20 mouse cellular contexts compared by ENCODE assay signal in the genomic region with DNA sequence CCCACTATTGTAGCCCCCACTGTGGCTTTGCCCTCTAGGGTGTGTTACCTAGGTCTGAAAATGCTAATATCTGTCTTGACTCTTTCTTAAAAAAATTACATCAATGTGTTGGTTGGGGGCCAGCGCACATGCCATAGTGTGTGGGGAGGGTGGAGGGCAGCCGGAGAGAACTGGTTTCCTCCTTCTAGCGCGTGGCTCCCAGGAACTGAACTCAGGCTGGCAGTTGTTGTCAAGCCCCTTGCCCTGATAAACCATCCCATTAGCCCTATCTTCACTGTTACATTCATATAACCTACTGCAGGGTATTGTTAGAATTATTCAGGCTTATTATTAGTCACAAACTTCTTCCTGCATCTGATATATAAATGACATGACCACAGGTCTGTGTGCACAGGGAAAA. TPM values are rescaled to one million over a fixed set of nuclear protein-coding genes. Genes with fewer than 3 reads are reported as not detected.
DNase-seq lines count a peak whose midpoint lies in the region; ATAC-seq and TF ChIP-seq lines count a peak whose summit lies in the region.
"Had no signal": no experiment of that assay in that cellular context is flagged by ENCODE, and none has a peak within 500 bp of the region (broad histone marks: within the 10 kb centered on the region; RNA-seq: fewer than 3 reads in every experiment).

No protein-coding gene starts in this region.

- ATAC-seq in liver, embryonic 11.5 days (replicated peaks; ENCODE audit: low FRiP score): peak; percentile 64
- peak; percentile 49 for ATAC-seq in liver, embryonic 13.5 days (ENCODE audit: low read depth)
- peak; percentile 26 for ATAC-seq in liver, postnatal 0 days
- no peak for ATAC-seq in forebrain, embryonic 15.5 days (replicated peaks)
- ATAC-seq: forebrain, embryonic 14.5 days had no signal

- peak; percentile 42 for DNase-seq in liver, embryonic 11.5 days (ENCODE audit: low spot score)
- DNase-seq in liver: no peak
- DNase-seq in liver, embryonic 13.5 days: no peak
- no peak for DNase-seq in liver, postnatal 0 days
- no peak for DNase-seq in lung, adult 18-20 months
- no peak for DNase-seq in thymus, postnatal 0 days (ENCODE audit: low spot score)
- DNase-seq: adrenal gland, adult 8-10 months; adrenal gland, postnatal 36 days; cerebellum, adult 2 months; cerebellum, postnatal 10 days; embryo, embryonic 11 days; gastrocnemius, postnatal 14 days; heart, adult 2 months had no signal

- H3K9ac ChIP-seq in liver, embryonic 11.5 days (ENCODE audit: low read depth, low read length): 0 out of 2 replicates have a peak overlapping the region, but pooled peaks have one; percentile 38
- H3K9ac ChIP-seq in liver, embryonic 13.5 days: peak overlapping the region; percentile 28
- H3K9ac ChIP-seq in liver, postnatal 0 days (replicated peaks): no peak overlapping the region
- no peak overlapping the region for H3K9ac ChIP-seq in forebrain, embryonic 15.5 days (replicated peaks)
- H3K9ac ChIP-seq: embryonic facial prominence, embryonic 15.5 days; heart, embryonic 12.5 days; hindbrain, embryonic 15.5 days had no signal

- H3K4me1 ChIP-seq in liver, embryonic 11.5 days (replicated peaks; ENCODE audit: control insufficient read depth, insufficient read depth, low read length): peaks cover 12% of the 10 kb centered on the region
- peaks cover 26% of the 10 kb centered on the region for H3K4me1 ChIP-seq in liver, embryonic 13.5 days (replicated peaks)
- no peaks in the 10 kb centered on the region for H3K4me1 ChIP-seq in liver, postnatal 0 days (ENCODE audit: insufficient read depth)
- H3K4me1 ChIP-seq in forebrain, embryonic 15.5 days: no peaks in the 10 kb centered on the region
- H3K4me1 ChIP-seq: embryonic facial prominence, embryonic 15.5 days; forebrain, embryonic 10.5 days; hindbrain, embryonic 15.5 days had no signal

- no peak for TF ChIP-seq CTCF in liver, postnatal 0 days (IDR thresholded peaks at IDR 0.05; ENCODE audit: low read depth)

- peak overlapping the region; percentile 74 for H3K27ac ChIP-seq in liver, embryonic 11.5 days (ENCODE audit: low read depth, low read length)
- H3K27ac ChIP-seq in liver, embryonic 13.5 days: peak overlapping the region; percentile 79
- H3K27ac ChIP-seq in liver, postnatal 0 days (ENCODE audit: low read depth): no peak overlapping the region
- H3K27ac ChIP-seq in forebrain, embryonic 15.5 days (replicated peaks): no peak overlapping the region
- H3K27ac ChIP-seq: embryonic facial prominence, embryonic 15.5 days; forebrain, embryonic 10.5 days; heart, adult 2 months; hindbrain, embryonic 15.5 days had no signal

- no peak overlapping the region for H3K4me3 ChIP-seq in liver, embryonic 11.5 days (ENCODE audit: low read depth, low read length)
- no peak overlapping the region for H3K4me3 ChIP-seq in liver, embryonic 13.5 days (replicated peaks)
- no peak overlapping the region for H3K4me3 ChIP-seq in liver, postnatal 0 days (ENCODE audit: low read depth, low read length)
- no peak overlapping the region for H3K4me3 ChIP-seq in forebrain, embryonic 15.5 days
- H3K4me3 ChIP-seq: embryonic facial prominence, embryonic 15.5 days; erythroblast, embryonic 14.5 days; forebrain, embryonic 10.5 days; heart, adult 2 months; heart, embryonic 12.5 days; hindbrain, embryonic 15.5 days had no signal

- H3K4me2 ChIP-seq in liver, embryonic 11.5 days: peak overlapping the region; percentile 31; the same call in 1 of the 2 replicates
- peak overlapping the region; percentile 9 for H3K4me2 ChIP-seq in liver, embryonic 13.5 days
- no peak overlapping the region for H3K4me2 ChIP-seq in liver, postnatal 0 days (ENCODE audit: low read depth, low read length)
- no peak overlapping the region for H3K4me2 ChIP-seq in forebrain, embryonic 15.5 days (replicated peaks)
- H3K4me2 ChIP-seq: embryonic facial prominence, embryonic 15.5 days; heart, embryonic 12.5 days; hindbrain, embryonic 15.5 days had no signal

- no peak for TF ChIP-seq EP300 in liver, postnatal 0 days (IDR thresholded peaks at IDR 0.05; ENCODE audit: low read depth)

- 57% methylated on average over 4 of the region's 4 CpGs for WGBS in liver, embryonic 11.5 days
- WGBS in liver, embryonic 13.5 days (ENCODE audit: insufficient replicate concordance): 27% methylated on average over 4 of the region's 4 CpGs
- whole genome bisulfite sequencing in liver, postnatal 0 days (ENCODE audit: insufficient replicate concordance): 66% methylated on average over 4 of the region's 4 CpGs
- WGBS in forebrain, embryonic 15.5 days: 95% methylated on average over 4 of the region's 4 CpGs

- no peaks in the 10 kb centered on the region for H3K27me3 ChIP-seq in liver, embryonic 11.5 days (replicated peaks; ENCODE audit: control insufficient read depth, insufficient read depth, low read length)
- H3K27me3 ChIP-seq in liver, embryonic 13.5 days: no peaks in the 10 kb centered on the region
- H3K27me3 ChIP-seq in liver, postnatal 0 days (ENCODE audit: insufficient read depth, low read length): no peaks in the 10 kb centered on the region
- H3K27me3 ChIP-seq in forebrain, embryonic 15.5 days: no peaks in the 10 kb centered on the region
- H3K27me3 ChIP-seq: embryonic facial prominence, embryonic 15.5 days; heart, embryonic 12.5 days; hindbrain, embryonic 15.5 days had no signal

- no peaks in the 10 kb centered on the region for H3K9me3 ChIP-seq in liver, embryonic 11.5 days (ENCODE audit: control insufficient read depth, low read length)
- H3K9me3 ChIP-seq in liver, embryonic 13.5 days (replicated peaks): no peaks in the 10 kb centered on the region
- H3K9me3 ChIP-seq in liver, postnatal 0 days (ENCODE audit: low read length): no peaks in the 10 kb centered on the region
- no peaks in the 10 kb centered on the region for H3K9me3 ChIP-seq in forebrain, embryonic 15.5 days
- H3K9me3 ChIP-seq: embryonic facial prominence, embryonic 15.5 days; forebrain, embryonic 10.5 days; heart, embryonic 12.5 days; hindbrain, embryonic 15.5 days had no signal

- H3K36me3 ChIP-seq in liver, embryonic 11.5 days (ENCODE audit: control insufficient read depth, insufficient read depth, low read length): peaks cover 35% of the 10 kb centered on the region; the same call in 1 of the 2 replicates
- peaks cover 66% of the 10 kb centered on the region for H3K36me3 ChIP-seq in liver, embryonic 13.5 days
- peaks cover 75% of the 10 kb centered on the region for H3K36me3 ChIP-seq in liver, postnatal 0 days (replicated peaks; ENCODE audit: insufficient read depth, low read length)
- 0 out of 2 replicates have a peak, but pooled peaks cover 14% of the 10 kb centered on the region for H3K36me3 ChIP-seq in forebrain, embryonic 15.5 days
- H3K36me3 ChIP-seq: hindbrain, embryonic 15.5 days had no signal

RNA-seq across cellular contexts. Expression of a gene that starts 14.4 kb away (rescaled TPM):
- polyA plus RNA-seq in liver, embryonic 11.5 days (2014; fragmentation: Nextera tagmentation; extraction: Ambion mirVana): 53.9 and 58.9 TPM in 2 replicates
- polyA plus RNA-seq in liver, embryonic 13.5 days (2015; fragmentation: Nextera tagmentation; extraction: Ambion mirVana): 22.3 and 28.0 TPM in 2 replicates
- polyA plus RNA-seq in liver, postnatal 0 days (2015; fragmentation: Nextera tagmentation; extraction: Ambion mirVana): 14.5 and 16.4 TPM in 2 replicates
- polyA plus RNA-seq in thymus, postnatal 0 days (2015; fragmentation: Nextera tagmentation; extraction: Ambion mirVana): 49.9 and 52.0 TPM in 2 replicates
- polyA plus RNA-seq in forebrain, embryonic 15.5 days (2015; fragmentation: Nextera tagmentation; extraction: Ambion mirVana): 62.5 and 69.6 TPM in 2 replicates

Comparison
In these comparisons a context has a peak if more than half of its experiments do, and no peak if none do; other contexts are left out.
1. H3K27ac ChIP-seq: peak in liver, embryonic 11.5 days (single experiment) and liver, embryonic 13.5 days (single experiment); none in liver, postnatal 0 days (single experiment) and forebrain, embryonic 15.5 days (single experiment).
2. H3K4me2 ChIP-seq: peak in liver, embryonic 11.5 days (single experiment) and liver, embryonic 13.5 days (single experiment); none in liver, postnatal 0 days (single experiment) and forebrain, embryonic 15.5 days (single experiment).
3. H3K9ac ChIP-seq: peak in liver, embryonic 11.5 days (single experiment) and liver, embryonic 13.5 days (single experiment); none in liver, postnatal 0 days (single experiment) and forebrain, embryonic 15.5 days (single experiment).